Comparison of ENCODE assay signal across 27 mouse cellular contexts in the genomic region with DNA sequence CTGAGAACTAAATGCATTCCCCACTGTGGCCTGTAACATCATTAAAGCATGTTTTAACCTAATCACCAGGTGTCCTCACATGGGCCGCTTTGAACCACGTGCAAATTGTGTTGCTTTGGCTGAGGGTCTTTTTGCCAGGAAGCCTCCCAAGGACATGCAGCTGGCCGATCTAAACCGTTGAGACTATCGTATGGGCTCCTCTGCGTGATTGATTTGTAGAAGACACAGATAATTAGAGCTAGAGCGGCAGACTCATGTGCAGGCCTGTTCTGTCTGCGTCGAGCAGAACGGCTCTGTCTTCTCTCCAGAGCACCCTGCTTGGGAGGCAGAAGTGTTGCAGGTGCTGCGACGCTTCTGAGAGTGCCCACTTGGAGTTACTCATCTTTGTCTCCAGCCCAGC.
A peak's percentile ranks its signal among the peaks of the same experiment; 100 is the strongest.
DNase-seq lines count a peak whose midpoint lies in the region; ATAC-seq lines count a peak whose summit lies in the region.
"Had no signal": no experiment of that assay in that cellular context is flagged by ENCODE, and none has a peak within 500 bp of the region (broad histone marks: within the 10 kb centered on the region; RNA-seq: fewer than 3 reads in every experiment).

No protein-coding gene starts in this region.

- WGBS in forebrain, embryonic 11.5 days = 50% methylated on average over 12 of the region's 12 CpGs
- WGBS in forebrain, embryonic 15.5 days = 25% methylated on average over 12 of the region's 12 CpGs
- WGBS in midbrain, embryonic 11.5 days = 57% methylated on average over 12 of the region's 12 CpGs
- 63% methylated on average over 12 of the region's 12 CpGs for WGBS in midbrain, embryonic 10.5 days
- 46% methylated on average over 12 of the region's 12 CpGs for WGBS in limb, embryonic 10.5 days

- H3K4me3 ChIP-seq in forebrain, embryonic 11.5 days (ENCODE audit: low read depth, low read length) = no peak overlapping the region
- no peak overlapping the region for H3K4me3 ChIP-seq in forebrain, embryonic 15.5 days
- no peak overlapping the region for H3K4me3 ChIP-seq in midbrain, embryonic 11.5 days (ENCODE audit: low read depth, low read length)
- no peak overlapping the region for H3K4me3 ChIP-seq in midbrain, embryonic 10.5 days
- H3K4me3 ChIP-seq in limb, embryonic 10.5 days = no peak overlapping the region
- H3K4me3 ChIP-seq: hindbrain, embryonic 10.5 days; intestine, embryonic 15.5 days; limb, embryonic 12.5 days; liver, embryonic 15.5 days; neural tube, embryonic 15.5 days; stomach, embryonic 15.5 days had no signal

- H3K4me1 ChIP-seq in forebrain, embryonic 11.5 days (replicated peaks; ENCODE audit: control insufficient read depth, insufficient read depth, low read length) = peaks cover 8% of the 10 kb centered on the region; the same call in 1 of the 2 replicates
- peaks cover 18% of the 10 kb centered on the region for H3K4me1 ChIP-seq in forebrain, embryonic 15.5 days
- H3K4me1 ChIP-seq in midbrain, embryonic 11.5 days (ENCODE audit: control insufficient read depth, insufficient read depth, low read length) = no peaks in the 10 kb centered on the region; the same call in 1 of the 2 replicates
- H3K4me1 ChIP-seq in midbrain, embryonic 10.5 days = peaks cover 17% of the 10 kb centered on the region
- peaks cover 20% of the 10 kb centered on the region for H3K4me1 ChIP-seq in limb, embryonic 10.5 days
- H3K4me1 ChIP-seq: liver, embryonic 15.5 days; stomach, embryonic 15.5 days had no signal

- H3K27me3 ChIP-seq in forebrain, embryonic 11.5 days (ENCODE audit: control insufficient read depth, insufficient read depth, low read length) = no peaks in the 10 kb centered on the region
- H3K27me3 ChIP-seq in forebrain, embryonic 15.5 days = no peaks in the 10 kb centered on the region
- H3K27me3 ChIP-seq in midbrain, embryonic 11.5 days (ENCODE audit: control insufficient read depth, insufficient read depth, low read length) = no peaks in the 10 kb centered on the region
- H3K27me3 ChIP-seq in midbrain, embryonic 10.5 days (ENCODE audit: low read depth, poor library complexity, severe bottlenecking) = no peaks in the 10 kb centered on the region
- H3K27me3 ChIP-seq in limb, embryonic 10.5 days (ENCODE audit: low read depth, poor library complexity, severe bottlenecking) = no peaks in the 10 kb centered on the region
- H3K27me3 ChIP-seq: intestine, embryonic 15.5 days; liver, embryonic 15.5 days; neural tube, embryonic 15.5 days; Patski; stomach, embryonic 15.5 days had no signal

- H3K9ac ChIP-seq in forebrain, embryonic 11.5 days (ENCODE audit: low read length) = no peak overlapping the region
- no peak overlapping the region for H3K9ac ChIP-seq in forebrain, embryonic 15.5 days (replicated peaks)
- H3K9ac ChIP-seq in midbrain, embryonic 11.5 days (ENCODE audit: low read length) = no peak overlapping the region
- H3K9ac ChIP-seq: intestine, embryonic 15.5 days; limb, embryonic 12.5 days; liver, embryonic 15.5 days; lung, embryonic 14.5 days; neural tube, embryonic 15.5 days; stomach, embryonic 15.5 days had no signal

- no peak for DNase-seq in forebrain, embryonic 11.5 days (ENCODE audit: low spot score)
- DNase-seq in midbrain, embryonic 11.5 days (ENCODE audit: low spot score, missing footprints) = peak; percentile 76
- no peak for DNase-seq in midbrain, embryonic 10.5 days (ENCODE audit: low spot score)
- DNase-seq in brain, adult 2 months (ENCODE audit: low read depth, low spot score) = peak; percentile 56
- DNase-seq in limb, embryonic 10.5 days (ENCODE audit: low spot score) = no peak
- no peak for DNase-seq in kidney, adult 18-20 months
- DNase-seq in heart, adult 8-10 months (ENCODE audit: low spot score) = no peak
- DNase-seq: adrenal gland, postnatal 10 days; cerebellum, adult 11-12 months; cerebellum, adult 9-11 months; heart, postnatal 14 days; kidney, adult 8-10 months; kidney, postnatal 4 days; lung, embryonic 14.5 days; lung, postnatal 14 days; right cerebral cortex, postnatal 14 days; thymus, postnatal 14 days had no signal

- 0 out of 2 replicates have a peak, but pooled peaks have one; percentile 30 for ATAC-seq in forebrain, embryonic 11.5 days (replicated peaks; ENCODE audit: low FRiP score)
- ATAC-seq in forebrain, embryonic 15.5 days (replicated peaks) = no peak
- no peak for ATAC-seq in midbrain, embryonic 11.5 days (ENCODE audit: low FRiP score)
- ATAC-seq: hindbrain, postnatal 0 days; intestine, embryonic 15.5 days; Patski had no signal

- no peak overlapping the region for H3K4me2 ChIP-seq in forebrain, embryonic 11.5 days (ENCODE audit: low read depth, low read length, severe bottlenecking)
- no peak overlapping the region for H3K4me2 ChIP-seq in forebrain, embryonic 15.5 days (replicated peaks)
- H3K4me2 ChIP-seq in midbrain, embryonic 11.5 days = no peak overlapping the region
- H3K4me2 ChIP-seq: intestine, embryonic 15.5 days; limb, embryonic 12.5 days; liver, embryonic 15.5 days; lung, embryonic 14.5 days; neural tube, embryonic 15.5 days; stomach, embryonic 15.5 days had no signal

- H3K36me3 ChIP-seq in forebrain, embryonic 11.5 days (ENCODE audit: control insufficient read depth, insufficient read depth, low read length) = no peaks in the 10 kb centered on the region
- no peaks in the 10 kb centered on the region for H3K36me3 ChIP-seq in forebrain, embryonic 15.5 days
- H3K36me3 ChIP-seq in midbrain, embryonic 11.5 days (ENCODE audit: control insufficient read depth, insufficient read depth, low read length) = no peaks in the 10 kb centered on the region
- H3K36me3 ChIP-seq in midbrain, embryonic 10.5 days = no peaks in the 10 kb centered on the region
- H3K36me3 ChIP-seq in limb, embryonic 10.5 days = no peaks in the 10 kb centered on the region
- H3K36me3 ChIP-seq: hindbrain, embryonic 10.5 days; intestine, embryonic 15.5 days; limb, embryonic 12.5 days; liver, embryonic 15.5 days; neural tube, embryonic 15.5 days; stomach, embryonic 15.5 days had no signal

- no peak overlapping the region for H3K27ac ChIP-seq in forebrain, embryonic 11.5 days (ENCODE audit: low read depth, low read length)
- no peak overlapping the region for H3K27ac ChIP-seq in forebrain, embryonic 15.5 days (replicated peaks)
- no peak overlapping the region for H3K27ac ChIP-seq in midbrain, embryonic 11.5 days (ENCODE audit: low read depth, low read length)
- no peak overlapping the region for H3K27ac ChIP-seq in midbrain, embryonic 10.5 days (replicated peaks)
- H3K27ac ChIP-seq in limb, embryonic 10.5 days = peak overlapping the region; percentile 31
- H3K27ac ChIP-seq: hindbrain, embryonic 10.5 days; hindbrain, postnatal 0 days; intestine, embryonic 15.5 days; kidney, postnatal 0 days; limb, embryonic 12.5 days; liver, embryonic 15.5 days; neural tube, embryonic 15.5 days; stomach, embryonic 15.5 days had no signal

- H3K9me3 ChIP-seq in forebrain, embryonic 11.5 days (ENCODE audit: control insufficient read depth, low read length) = no peaks in the 10 kb centered on the region
- no peaks in the 10 kb centered on the region for H3K9me3 ChIP-seq in forebrain, embryonic 15.5 days
- no peaks in the 10 kb centered on the region for H3K9me3 ChIP-seq in midbrain, embryonic 11.5 days (ENCODE audit: control insufficient read depth, low read length)
- H3K9me3 ChIP-seq in midbrain, embryonic 10.5 days (replicated peaks) = no peaks in the 10 kb centered on the region
- no peaks in the 10 kb centered on the region for H3K9me3 ChIP-seq in limb, embryonic 10.5 days (replicated peaks)
- H3K9me3 ChIP-seq: hindbrain, embryonic 10.5 days; intestine, embryonic 15.5 days; limb, embryonic 12.5 days; liver, embryonic 15.5 days; neural tube, embryonic 15.5 days; stomach, embryonic 15.5 days had no signal

Comparison
In these comparisons a context has a peak if more than half of its experiments do, and no peak if none do; other contexts are left out.
1. DNase-seq: peak in midbrain, embryonic 11.5 days (single experiment) and brain, adult 2 months (single experiment); none in forebrain, embryonic 11.5 days (single experiment), midbrain, embryonic 10.5 days (single experiment), limb, embryonic 10.5 days (single experiment), kidney, adult 18-20 months (single experiment) and heart, adult 8-10 months (single experiment).